Comparison of ENCODE assay signal across 16 mouse cellular contexts in genomic region chr8:110508766-110509165, GRCm38 (mm10).
DNase-seq lines count a peak whose midpoint lies in the region; ATAC-seq lines count a peak whose summit lies in the region.
"Had no signal": no experiment of that assay in that cellular context is flagged by ENCODE, and none has a peak within 500 bp of the region (broad histone marks: within the 10 kb centered on the region; RNA-seq: fewer than 3 reads in every experiment).

No protein-coding gene starts in this region.

- peaks cover 11% of the 10 kb centered on the region for H3K9me3 ChIP-seq in heart, embryonic 12.5 days (replicated peaks)

- H3K4me1 ChIP-seq in heart, embryonic 12.5 days (replicated peaks) = no peaks in the 10 kb centered on the region

- no peak overlapping the region for H3K9ac ChIP-seq in heart, embryonic 12.5 days
- H3K9ac ChIP-seq: lung, embryonic 14.5 days had no signal

- no peak overlapping the region for H3K4me2 ChIP-seq in heart, embryonic 12.5 days
- H3K4me2 ChIP-seq: lung, embryonic 14.5 days had no signal

- intact Hi-C loops in heart, postnatal 14 days (cut with DNase I) = no loop called here

- no peak for ATAC-seq in heart, embryonic 12.5 days (ENCODE audit: insufficient number of reproducible peaks, low FRiP score)
- ATAC-seq: activated CD4-positive, CD25-positive, alpha-beta regulatory T cell, adult 4 months; inflammation-experienced regulatory T-cells, adult 6 months had no signal

- DNase-seq in adrenal gland, adult 2 months = peak; percentile 19
- no peak for DNase-seq in adrenal gland, postnatal 4 days (ENCODE audit: low spot score in 2 of 2)
- DNase-seq in heart, adult 18-20 months = peak; percentile 62 to 71
- DNase-seq in cerebellum, postnatal 36 days = peak; percentile 20 to 25
- DNase-seq in heart, postnatal 14 days = peak; percentile 56 to 67
- no peak for DNase-seq in retina, embryonic 14.5 days (ENCODE audit: low spot score)
- DNase-seq in natural killer cell, adult 2 months (ENCODE audit: low spot score in 2 of 2) = no peak
- DNase-seq: liver; lung, embryonic 14.5 days; right cerebral cortex, postnatal 14 days; thymus, adult 18-20 months had no signal

- 67% methylated on average over 3 of the region's 3 CpGs for WGBS in heart, embryonic 12.5 days

- H3K27me3 ChIP-seq in heart, embryonic 12.5 days (replicated peaks) = peaks cover 4% of the 10 kb centered on the region; the same call in 1 of the 2 replicates
- H3K27me3 ChIP-seq: CH12.LX had no signal

- H3K36me3 ChIP-seq in heart, embryonic 12.5 days = no peaks in the 10 kb centered on the region

- no peak overlapping the region for H3K4me3 ChIP-seq in heart, embryonic 12.5 days
- H3K4me3 ChIP-seq: left cerebral cortex, adult 2 months had no signal

- H3K27ac ChIP-seq in heart, embryonic 12.5 days (ENCODE audit: poor library complexity, severe bottlenecking) = no peak overlapping the region
- H3K27ac ChIP-seq: left cerebral cortex, adult 2 months had no signal

Comparison
In these comparisons a context has a peak if more than half of its experiments do, and no peak if none do; other contexts are left out.
1. DNase-seq: peak in adrenal gland, adult 2 months (single experiment), heart, adult 18-20 months (2 of 2), cerebellum, postnatal 36 days (2 of 2) and heart, postnatal 14 days (2 of 2); none in adrenal gland, postnatal 4 days (0 of 2), retina, embryonic 14.5 days (single experiment) and natural killer cell, adult 2 months (0 of 2).